Mouse (Mus musculus): ENCODE measurements around the gene Vrk3.

Vrk3 gene

GRCm38 (mm10) chr7:44768129-44768528 lies 19.9 kb downstream of the Vrk3 start:
- no peak for DNase-seq

- peak; percentile 62 to 80 for DNase-seq
These were observed 21.9 kb downstream of the Vrk3 start for GRCm38 (mm10) chr7:44770046-44770578.

- no peak for DNase-seq
These were observed 24.5 kb downstream of the Vrk3 start for GRCm38 (mm10) chr7:44772591-44773204.

- DNase-seq, result peak in 1 of 2 experiments; percentile 19
These were observed 28.8 kb downstream of the Vrk3 start for GRCm38 (mm10) chr7:44776849-44777498.

GRCm38 (mm10) chr7:44780101-44780500 lies 31.9 kb downstream of the Vrk3 start:
- DNase-seq, result peak in 1 of 2 experiments; percentile 3

- no peak for DNase-seq
These were observed 41.3 kb downstream of the Vrk3 start for GRCm38 (mm10) chr7:44789531-44789930.

GRCm38 (mm10) chr7:44790066-44790465 lies 41.9 kb downstream of the Vrk3 start:
- DNase-seq, result no peak

GRCm38 (mm10) chr7:44792781-44793180 lies 44.6 kb downstream of the Vrk3 start:
- DNase-seq, result no peak

GRCm38 (mm10) chr7:44808927-44809326 lies 60.7 kb downstream of the Vrk3 start:
- no peak for DNase-seq

GRCm38 (mm10) chr7:44809466-44809865 lies 61.3 kb downstream of the Vrk3 start:
- no peak for DNase-seq

GRCm38 (mm10) chr7:44810365-44810764 lies 62.2 kb downstream of the Vrk3 start:
- DNase-seq, result no peak

- no peak for DNase-seq
These were observed 62.8 kb downstream of the Vrk3 start for GRCm38 (mm10) chr7:44810819-44811557.

- DNase-seq, result no peak
These were observed 64.6 kb downstream of the Vrk3 start for GRCm38 (mm10) chr7:44812651-44813325.

- DNase-seq, result no peak
These were observed 65.8 kb downstream of the Vrk3 start for GRCm38 (mm10) chr7:44813985-44814384.

- no peak for DNase-seq
These were observed 66.2 kb downstream of the Vrk3 start for GRCm38 (mm10) chr7:44814423-44814822.

GRCm38 (mm10) chr7:44814952-44815553 lies 66.8 kb downstream of the Vrk3 start:
- no peak for DNase-seq

GRCm38 (mm10) chr7:44815721-44816469 lies 67.7 kb downstream of the Vrk3 start, which contains the start of the genes Nup62 and Il4i1:
Gene Nup62 (plus strand): TSS chr7:44816088.
Gene Il4i1 (plus strand): TSS chr7:44816387.
- peak; percentile 99 to 100 for DNase-seq

- peak in 1 of 2 experiments; percentile 85 for DNase-seq
These were observed 68.3 kb downstream of the Vrk3 start, which contains the start of gene Atf5 for GRCm38 (mm10) chr7:44816470-44817021. Gene Atf5 (minus strand): TSS chr7:44816658.

- no peak for DNase-seq
These were observed 69.2 kb downstream of the Vrk3 start for GRCm38 (mm10) chr7:44817441-44817840.

GRCm38 (mm10) chr7:44818164-44818563 lies 70.0 kb downstream of the Vrk3 start:
- DNase-seq, result peak in 1 of 2 experiments; percentile 48

GRCm38 (mm10) chr7:44818751-44819235 lies 70.6 kb downstream of the Vrk3 start:
- DNase-seq, result peak in 1 of 2 experiments; percentile 57
